Mouse (Mus musculus) brown adipose tissue, adult 24 weeks (tissue): ENCODE results near the gene Art3. TPM values are rescaled to one million over a fixed set of nuclear protein-coding genes. Genes with fewer than 3 reads are reported as not detected.

ENCODE experiments used
- H3K27ac ChIP-seq: fragments of 200-500 bp; replicated peaks from 2 replicates; pipeline ENCODE4 v1.5.1; 2012; ENCODE audit warnings: low read depth, mild to moderate bottlenecking, low read length
- H3K4me1 ChIP-seq: fragments of 200-500 bp; 2 replicates; pipeline ENCODE4 v1.6.1; 2012; ENCODE audit warnings: low read length, mixed read lengths; ENCODE audit not compliant: control insufficient read depth, insufficient read depth, insufficient read length
- H3K4me3 ChIP-seq: fragments of 200-500 bp; 2 replicates; pipeline ENCODE4 v1.5.1; 2012; ENCODE audit warnings: low read depth, mild to moderate bottlenecking, low read length, moderate library complexity; ENCODE audit not compliant: insufficient read depth
- polyA plus RNA-seq: library from polyadenylated mRNA; stranded (reverse); fragments of >200 nt; gene quantifications from 2 replicates; pipeline ENCODE4 v1.2.4, GENCODE M21; 2012; ENCODE audit not compliant: missing spikeins, insufficient read depth, insufficient read length

Art3 gene
- polyA plus RNA-seq, 1 experiment = 163 TPM

DNA sequence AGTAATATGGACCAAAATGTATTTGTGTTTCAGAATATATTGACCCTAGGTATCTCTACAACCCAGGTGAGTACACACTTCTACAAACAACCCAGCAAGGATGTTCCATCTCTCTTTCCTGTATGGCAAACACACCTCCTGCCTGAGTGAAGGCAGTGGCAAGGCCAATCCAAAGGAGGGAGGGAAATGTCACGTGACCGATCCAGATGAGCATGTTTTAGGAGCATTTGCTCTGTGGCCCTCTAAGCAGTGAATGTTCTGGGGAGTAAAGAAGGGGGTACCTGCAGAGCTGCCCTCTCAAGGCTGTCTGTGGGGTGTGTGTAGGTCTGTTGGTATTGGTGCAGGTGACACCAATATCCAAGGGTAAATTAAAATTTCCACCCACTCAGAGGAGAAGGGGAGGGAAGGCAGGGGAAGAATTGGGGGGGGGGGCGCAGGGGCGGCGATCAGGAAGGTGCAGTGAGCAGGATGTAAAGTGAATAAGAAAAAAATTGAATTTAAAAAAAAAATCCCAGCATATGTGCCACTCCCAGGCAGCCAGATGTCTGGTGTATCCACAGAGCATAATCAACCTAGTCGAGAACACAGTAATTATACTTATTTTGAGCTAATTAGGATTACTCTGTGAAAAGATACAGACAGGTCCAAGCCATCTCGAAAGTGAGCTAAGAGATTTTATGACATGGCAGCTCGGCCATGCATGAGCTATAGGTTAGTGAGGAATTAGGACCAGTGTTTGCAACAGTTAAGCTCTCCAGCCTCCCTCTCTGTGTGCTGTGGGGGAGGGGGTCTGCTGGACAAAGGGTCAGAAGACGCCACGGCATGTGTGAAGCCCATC, 72.2 kb downstream of the Art3 start:
- Histone ChIP-seq H3K4me3 (no peak overlapping the region), H3K4me1 (no peaks in the 10 kb centered on the region), H3K27ac (no peak overlapping the region)

DNA sequence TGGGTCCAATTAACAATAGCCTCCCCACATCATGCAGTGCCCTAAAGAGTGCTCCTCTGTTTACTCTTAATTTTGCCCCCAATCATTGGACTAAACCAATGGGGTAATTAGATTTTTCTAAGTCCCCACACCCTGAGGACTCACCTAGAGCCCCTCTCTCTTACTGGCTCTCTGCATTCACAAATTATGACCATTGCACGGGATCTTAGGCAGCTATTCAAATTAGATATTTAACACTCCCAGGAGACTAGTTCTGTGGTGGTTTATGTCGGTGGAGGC, 72.7 kb downstream of the Art3 start:
- Histone ChIP-seq H3K4me1 (no peaks in the 10 kb centered on the region), H3K27ac (no peak overlapping the region), H3K4me3 (no peak overlapping the region)

GRCm38 (mm10) chr5:92409361-92410155, 77.9 kb downstream of the Art3 start:
- no peak overlapping the region for H3K27ac ChIP-seq
- H3K4me1 ChIP-seq = no peaks in the 10 kb centered on the region; the same call in 1 of the 2 replicates
- H3K4me3 ChIP-seq = no peak overlapping the region

DNA sequence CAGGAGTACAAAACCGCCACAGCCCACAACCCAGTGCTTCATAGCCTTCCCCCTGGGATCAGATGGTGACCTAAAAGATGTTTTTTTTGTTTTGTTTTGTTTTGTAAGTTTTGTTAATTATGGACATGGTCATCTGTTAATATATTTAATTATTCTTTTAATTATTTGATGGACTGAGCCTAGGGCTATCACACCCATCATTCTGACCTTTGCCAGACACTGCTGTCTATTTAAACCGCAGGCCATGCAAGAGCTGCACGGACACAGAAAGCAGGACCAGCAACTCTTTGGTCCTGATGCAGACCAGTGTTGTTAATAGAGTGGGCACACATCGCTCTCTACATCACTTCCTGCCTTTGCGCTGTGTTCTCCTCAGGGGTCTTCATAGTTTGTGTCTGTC, 78.9 kb downstream of the Art3 start:
- Histone ChIP-seq H3K4me1 (no peaks in the 10 kb centered on the region; the same call in 1 of the 2 replicates), H3K4me3 (no peak overlapping the region), H3K27ac (no peak overlapping the region)

GRCm38 (mm10) chr5:92411461-92412140, 80.0 kb downstream of the Art3 start:
- Histone ChIP-seq H3K4me1 (no peaks in the 10 kb centered on the region; the same call in 1 of the 2 replicates), H3K4me3 (no peak overlapping the region), H3K27ac (no peak overlapping the region)

- H3K4me3 ChIP-seq = no peak overlapping the region
- no peaks in the 10 kb centered on the region; the same call in 1 of the 2 replicates for H3K4me1 ChIP-seq
- H3K27ac ChIP-seq = no peak overlapping the region
Measured at GRCm38 (mm10) chr5:92413271-92413981, 81.8 kb downstream of the Art3 start.

DNA sequence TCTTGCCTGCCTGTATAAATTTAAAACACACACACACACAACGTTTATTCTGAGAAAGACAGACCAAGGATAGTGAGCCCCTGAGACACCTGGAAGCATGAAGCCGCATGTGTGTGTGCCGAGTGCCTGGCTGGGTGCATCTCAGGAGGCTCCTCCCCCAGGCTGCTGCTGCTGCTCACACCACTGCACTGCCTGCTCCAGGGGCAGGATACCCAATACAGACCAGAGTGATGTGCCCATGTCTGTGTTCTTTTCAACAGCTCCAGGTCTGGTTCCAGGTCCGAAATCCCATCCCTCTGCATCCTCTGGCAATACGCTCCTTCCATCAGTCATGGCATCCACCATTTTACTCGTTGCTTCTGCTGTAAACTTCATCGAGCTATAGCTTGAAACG, 82.4 kb downstream of the Art3 start:
- Histone ChIP-seq H3K4me1 (no peaks in the 10 kb centered on the region; the same call in 1 of the 2 replicates), H3K4me3 (no peak overlapping the region), H3K27ac (no peak overlapping the region)

DNA sequence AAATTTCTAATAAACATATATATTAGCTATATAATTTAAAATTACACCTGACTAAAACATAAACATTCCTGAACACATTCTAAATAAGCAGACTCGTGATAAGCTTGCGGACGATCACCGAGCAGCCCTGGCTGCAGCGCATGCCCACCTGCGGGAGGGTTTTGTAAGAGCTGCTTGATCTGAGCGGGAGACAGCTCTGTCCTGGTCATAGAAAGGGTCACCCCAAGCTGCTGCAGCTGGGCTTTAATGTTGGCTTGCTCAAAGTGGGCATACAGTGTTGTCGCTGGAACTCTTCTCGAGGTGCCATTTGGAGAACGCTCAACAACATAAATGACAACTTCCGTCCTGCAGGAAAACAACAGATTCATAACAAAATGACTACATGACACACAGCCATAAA, 92.5 kb downstream of the Art3 start:
- Histone ChIP-seq H3K4me1 (no peaks in the 10 kb centered on the region), H3K4me3 (no peak overlapping the region), H3K27ac (no peak overlapping the region)

DNA sequence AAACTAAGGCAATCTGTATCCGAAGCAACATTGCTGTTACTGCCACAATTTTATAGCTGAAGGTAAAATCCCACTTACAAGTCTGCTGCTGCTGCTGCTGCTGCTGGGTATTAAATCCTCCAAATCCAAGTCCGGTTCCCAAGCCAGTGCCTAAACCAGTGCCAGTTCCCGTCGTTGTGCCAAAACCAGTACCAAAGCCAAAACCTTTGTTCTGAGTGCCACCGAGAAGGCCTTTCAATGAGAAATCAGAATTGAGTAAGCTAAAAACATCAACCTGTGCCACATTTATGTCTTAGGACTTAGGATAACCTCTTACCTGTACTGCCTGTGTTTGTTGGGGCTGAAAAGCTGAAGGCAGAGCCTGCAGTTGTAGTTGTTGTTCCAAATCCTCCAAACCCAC, 99.1 kb downstream of the Art3 start:
- Histone ChIP-seq H3K4me3 (no peak overlapping the region), H3K27ac (no peak overlapping the region; the same call in 1 of the 2 replicates)

DNA sequence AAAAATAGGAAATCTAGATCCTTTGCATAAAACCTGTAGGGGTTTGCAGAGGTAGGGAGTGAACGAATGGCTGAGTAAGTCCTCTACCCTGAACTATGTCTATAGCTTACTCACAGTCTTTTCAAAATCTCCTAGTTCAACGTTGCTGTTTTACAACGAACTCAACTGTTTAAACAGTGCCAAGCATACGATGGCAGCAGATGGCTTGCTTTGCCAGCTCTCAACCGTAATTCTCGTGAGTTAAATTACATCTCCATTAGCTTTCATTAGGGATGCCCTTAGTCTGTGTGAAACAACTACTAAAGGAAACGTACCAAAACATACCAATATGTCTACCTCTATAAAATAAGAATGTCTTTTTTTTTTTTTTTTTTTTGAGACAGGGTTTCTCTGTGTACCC, 100.0 kb downstream of the Art3 start:
- Histone ChIP-seq H3K27ac (no peak overlapping the region), H3K4me3 (no peak overlapping the region), H3K4me1 (no peaks in the 10 kb centered on the region; the same call in 1 of the 2 replicates)

More for the DNA sequence above, 99.1 kb downstream of the Art3 start:
- H3K4me1 ChIP-seq = no peaks in the 10 kb centered on the region; the same call in 1 of the 2 replicates

- H3K27ac ChIP-seq = no peak overlapping the region
- H3K4me3 ChIP-seq = peak overlapping the region; percentile 71
- H3K4me1 ChIP-seq = no peaks in the 10 kb centered on the region; the same call in 1 of the 2 replicates
Measured at GRCm38 (mm10) chr5:92434070-92434469, 102.4 kb downstream of the Art3 start.

DNA sequence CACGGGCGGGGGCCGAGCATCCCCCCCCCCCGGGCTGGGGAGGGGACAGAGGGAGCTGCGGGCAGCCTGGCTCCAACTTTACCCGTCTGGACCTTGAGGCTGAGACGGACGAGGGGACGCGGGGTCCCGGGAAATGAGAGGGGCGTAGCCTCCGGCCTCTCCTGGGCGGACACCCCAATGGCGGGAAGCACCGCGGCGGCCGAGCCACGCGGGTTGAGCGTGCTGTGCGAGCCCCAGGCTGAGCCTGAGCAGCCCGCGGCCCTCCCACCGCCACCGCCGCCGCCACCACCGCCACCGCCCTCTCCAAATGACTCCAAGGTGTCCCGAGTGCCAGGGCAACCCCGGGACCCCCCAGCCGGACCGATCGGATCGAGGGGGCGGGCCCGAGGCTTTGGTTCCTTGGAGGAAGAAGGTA, 103.0 kb downstream of the Art3 start:
- Histone ChIP-seq H3K27ac (peak overlapping the region; percentile 54), H3K4me3 (peak overlapping the region; percentile 71), H3K4me1 (no peaks in the 10 kb centered on the region; the same call in 1 of the 2 replicates)

GRCm38 (mm10) chr5:92435025-92435584, 103.5 kb downstream of the Art3 start, which contains the start of gene Nup54:
Nup54 (minus strand) TSS chr5:92435219.
- Histone ChIP-seq H3K27ac (peak within 1 kb of the TSS; percentile 54), H3K4me1 (no peaks in the 10 kb centered on the region; the same call in 1 of the 2 replicates), H3K4me3 (peak within 1 kb of the TSS; percentile 71)

GRCm38 (mm10) chr5:92438540-92438939, 106.9 kb downstream of the Art3 start:
- Histone ChIP-seq H3K4me3 (no peak overlapping the region), H3K4me1 (no peaks in the 10 kb centered on the region), H3K27ac (no peak overlapping the region)
